Mouse (Mus musculus) testis, postnatal 10 days (tissue): Measurements from ENCODE around the gene Pask.

Experiments used
- DNase-seq: peaks from one replicate; pipeline ENCODE4 v3.0.0; 2021; ENCODE audit warnings: low spot score

Pask gene

DNA sequence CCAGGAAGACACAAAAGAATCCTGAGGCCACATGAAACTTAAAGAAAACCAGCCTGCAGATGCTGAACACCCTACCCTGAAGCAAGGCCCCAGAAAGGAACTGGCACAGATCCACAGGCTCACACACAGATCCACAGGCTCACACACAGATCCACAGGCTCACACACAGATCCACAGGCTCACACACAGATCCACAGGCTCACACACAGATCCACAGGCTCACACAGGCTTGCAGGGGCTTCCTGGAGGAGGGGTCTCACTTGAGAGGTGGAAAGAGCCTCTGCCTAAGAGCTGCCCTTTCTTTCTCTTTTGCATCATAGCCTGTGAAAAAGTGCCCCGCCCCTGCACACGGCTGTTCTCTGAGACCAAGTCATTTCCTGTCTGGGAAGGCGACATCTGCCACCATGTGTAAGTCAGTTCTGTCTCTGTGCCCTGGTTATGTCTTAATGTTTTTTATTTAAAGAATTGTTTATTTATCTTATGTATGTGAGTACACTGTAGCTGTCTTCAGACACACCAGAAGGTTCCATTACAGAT, 53.5 kb downstream of the Pask start:
- no peak for DNase-seq

DNA sequence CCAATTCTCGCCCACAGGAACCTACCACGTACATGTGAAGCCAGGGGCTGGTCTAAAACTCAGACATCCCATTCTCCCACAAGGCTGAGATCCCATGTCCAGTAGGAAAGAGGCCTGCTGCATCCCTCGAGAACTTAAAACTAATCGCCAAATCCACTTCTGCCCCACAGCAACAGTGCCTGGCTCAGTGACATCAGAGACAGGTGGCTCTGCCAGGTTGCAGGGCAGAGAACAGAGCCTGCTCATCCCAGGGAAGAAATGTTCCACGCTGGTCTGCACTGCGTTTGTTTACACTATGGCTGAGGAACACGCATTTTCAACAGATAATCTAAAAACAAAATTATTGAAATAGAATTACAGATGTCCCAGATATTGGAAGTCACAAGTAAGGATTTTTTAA, 66.2 kb downstream of the Pask start:
- DNase-seq: no peak

DNA sequence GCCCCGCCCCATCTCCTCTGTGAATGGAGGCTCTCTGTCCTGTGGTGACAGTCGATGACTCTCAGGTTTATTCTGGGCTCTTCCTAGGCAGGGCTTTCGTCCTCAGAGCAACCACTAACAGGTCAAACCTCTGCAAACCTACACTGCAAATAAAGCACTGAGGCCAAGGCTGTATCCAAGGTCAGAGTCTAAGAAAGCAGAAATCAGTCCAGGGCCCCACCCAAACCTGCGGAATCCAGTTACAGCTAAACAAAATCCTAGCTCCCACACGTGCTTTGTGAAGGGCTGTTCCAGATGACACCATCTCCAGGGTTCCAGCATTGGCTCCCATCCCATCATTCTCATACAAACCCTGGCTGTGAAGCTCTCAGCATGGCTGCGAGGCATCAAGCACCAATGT, 67.7 kb downstream of the Pask start:
- DNase-seq: no peak

DNA sequence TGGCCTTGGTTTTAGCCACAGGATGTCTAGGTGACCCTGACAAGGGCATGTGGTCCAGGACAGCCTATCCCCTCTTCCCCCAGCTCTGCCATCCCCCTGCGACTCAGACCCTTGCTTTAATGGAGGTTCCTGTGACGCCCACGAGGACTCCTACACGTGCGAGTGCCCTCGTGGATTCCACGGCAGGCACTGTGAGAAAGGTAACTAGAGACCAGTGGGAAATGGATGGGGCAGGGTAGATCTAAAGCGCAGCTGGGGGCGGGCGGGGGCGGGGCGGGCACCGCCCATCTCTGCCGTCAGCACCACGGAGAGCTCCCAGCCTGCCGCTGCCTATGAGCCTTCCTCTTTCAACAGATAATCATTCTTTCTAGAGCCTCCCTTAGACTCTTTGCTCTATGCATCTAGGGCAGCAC, 70.9 kb downstream of the Pask start:
- peak; percentile 66 for DNase-seq

GRCm38 (mm10) chr1:93271751-93272150, 71.5 kb downstream of the Pask start:
- no peak for DNase-seq

GRCm38 (mm10) chr1:93270516-93271240, 72.6 kb downstream of the Pask start:
- DNase-seq: no peak

GRCm38 (mm10) chr1:93268246-93268645, 75.0 kb downstream of the Pask start:
- DNase-seq: no peak

DNA sequence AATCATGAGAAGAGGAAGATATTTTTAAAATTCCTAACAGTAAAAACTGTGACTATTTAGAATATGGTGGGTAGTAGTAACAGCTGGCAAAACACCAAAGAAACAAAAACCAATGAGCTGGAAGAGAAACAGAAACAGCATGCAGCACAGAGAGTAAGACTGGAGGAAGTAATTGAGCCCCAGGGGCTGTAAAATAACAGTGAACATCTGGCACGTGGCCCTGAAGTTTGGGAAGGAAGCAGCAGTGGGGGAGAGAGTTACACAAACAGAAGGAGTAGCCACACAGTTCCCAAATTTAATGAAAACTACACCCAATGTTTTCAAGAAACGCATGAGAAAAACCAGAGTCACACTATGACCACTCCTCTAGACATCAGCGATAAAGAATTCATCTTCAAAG, 76.1 kb downstream of the Pask start:
- peak; percentile 42 for DNase-seq
